Mouse (Mus musculus) G1E (cell line): ENCODE measurements around the gene Dcdc2a. TPM values are rescaled to one million over a fixed set of nuclear protein-coding genes. Genes with fewer than 3 reads are reported as not detected.
A peak's percentile ranks its signal among the peaks of the same experiment; 100 is the strongest.

ENCODE experiments used
- ATAC-seq: 2 replicates; pipeline ENCODE4 v1.8.0; 2016; ENCODE audit warnings: mild to moderate bottlenecking; ENCODE audit not compliant: insufficient number of reproducible peaks, poor library complexity, low FRiP score, severe bottlenecking; ENCODE audit errors: extremely low read depth
- DNase-seq: peaks from one replicate; pipeline ENCODE4 v3.0.0; 2012; ENCODE audit warnings: low spot score
- H3K27me3 ChIP-seq: 2 replicates; pipeline ENCODE4 v1.6.1; 2012; ENCODE audit warnings: mild to moderate bottlenecking, low read length, inconsistent platforms; ENCODE audit not compliant: insufficient read depth
- H3K36me3 ChIP-seq: replicated peaks from 2 replicates; pipeline ENCODE3; 2012; ENCODE audit warnings: mild to moderate bottlenecking, inconsistent platforms
- H3K4me1 ChIP-seq: 2 replicates; pipeline ENCODE4 v1.6.1; 2012; ENCODE audit warnings: low read depth, low read length, inconsistent platforms, mixed read lengths; ENCODE audit not compliant: insufficient read depth
- H3K4me3 ChIP-seq: 2 replicates; pipeline ENCODE4 v1.5.1; 2012; ENCODE audit warnings: low read depth, mild to moderate bottlenecking, inconsistent platforms, low read length, moderate library complexity, mixed read lengths
- H3K9me3 ChIP-seq: replicated peaks from 2 replicates; pipeline ENCODE4 v1.6.1; 2012; ENCODE audit warnings: inconsistent platforms
- CTCF ChIP-seq: IDR thresholded peaks from 2 replicates; pipeline ENCODE4 v1.5.1; 2012; ENCODE audit warnings: low read depth, low read length, inconsistent platforms, mixed read lengths
- GATA1 ChIP-seq: IDR thresholded peaks from 2 replicates; pipeline ENCODE4 v1.6.1; 2012; ENCODE audit warnings: borderline replicate concordance, low read length, inconsistent platforms, mixed read lengths
- GATA2 ChIP-seq: IDR thresholded peaks from 2 replicates; pipeline ENCODE4 v1.6.1; 2012; ENCODE audit warnings: low read depth, low read length, inconsistent platforms, borderline replicate concordance
- POLR2AphosphoS5 ChIP-seq: IDR thresholded peaks from 2 replicates; pipeline ENCODE4 v1.6.1; 2012; ENCODE audit warnings: low read depth, low read length, inconsistent platforms; ENCODE audit not compliant: insufficient replicate concordance
- TAL1 ChIP-seq: conservative IDR thresholded peaks from 2 replicates; pipeline ENCODE4 v1.6.1; 2012; ENCODE audit warnings: low read depth, low read length, inconsistent platforms, mixed read lengths
- polyA plus RNA-seq: library from polyadenylated mRNA; stranded (reverse); fragments of >175 nt; gene quantifications from 2 replicates; pipeline ENCODE4 v1.2.3, GENCODE M21; 2012
- total RNA-seq, 2 experiments: library from RNA; stranded (forward) in 1 of 2; stranded (reverse) in 1 of 2; fragments of 200-1000 nt in 1 of 2; fragments of >200 nt in 1 of 2; fragmentation: Nextera tagmentation in 1 of 2; gene quantifications; 2 replicates each; pipeline ENCODE4 v1.2.3; 2014 to 2017

Gene Dcdc2a
- total RNA-seq (2014; fragmentation: Nextera tagmentation) (not detected in 2 replicates), total RNA-seq (2017) (0.11 and 0.12 TPM in 2 replicates), polyA plus RNA-seq (not detected in 2 replicates)

DNA sequence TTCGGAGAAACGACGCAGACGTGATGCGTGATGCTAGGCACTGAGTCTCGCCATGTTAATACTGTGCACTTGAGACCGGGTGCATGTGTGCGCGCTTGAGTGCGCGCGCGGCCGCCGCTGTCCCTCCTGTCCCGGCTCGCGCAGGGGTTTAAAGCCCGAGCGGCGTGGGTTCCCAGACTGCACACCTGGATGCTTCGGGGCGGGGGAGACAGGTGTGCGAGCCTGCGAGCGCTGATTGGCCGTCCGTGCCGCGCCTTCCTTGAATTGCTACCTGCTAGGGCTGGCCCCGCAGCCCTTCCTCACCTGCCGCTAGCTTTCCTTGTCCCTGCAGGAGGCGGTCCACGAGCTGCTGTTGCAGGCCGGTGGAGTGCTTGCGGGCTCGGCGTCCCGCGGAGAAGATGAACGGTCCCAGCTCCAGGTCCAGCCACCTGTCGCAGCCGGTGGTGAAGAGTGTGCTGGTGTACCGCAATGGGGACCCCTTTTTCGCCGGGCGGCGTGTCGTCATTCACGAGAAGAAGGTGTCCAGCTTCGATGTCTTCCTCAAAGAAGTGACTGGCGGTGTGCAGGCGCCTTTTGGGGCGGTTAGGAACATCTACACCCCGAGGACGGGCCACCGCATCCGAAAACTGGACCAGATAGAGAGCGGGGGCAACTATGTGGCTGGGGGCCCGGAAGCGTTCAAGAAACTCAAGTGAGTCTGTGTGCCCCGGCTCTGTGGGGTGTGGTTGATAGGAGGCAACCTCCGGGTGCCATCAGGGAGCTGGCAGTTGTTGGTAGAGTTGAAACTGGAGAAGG, at the start of gene Dcdc2a:
TSS of gene Dcdc2a (plus strand) at position 132 of the 795 bp plus-strand sequence.
- no peak for DNase-seq
- H3K4me3 ChIP-seq: no peak within 1 kb of the TSS

DNA sequence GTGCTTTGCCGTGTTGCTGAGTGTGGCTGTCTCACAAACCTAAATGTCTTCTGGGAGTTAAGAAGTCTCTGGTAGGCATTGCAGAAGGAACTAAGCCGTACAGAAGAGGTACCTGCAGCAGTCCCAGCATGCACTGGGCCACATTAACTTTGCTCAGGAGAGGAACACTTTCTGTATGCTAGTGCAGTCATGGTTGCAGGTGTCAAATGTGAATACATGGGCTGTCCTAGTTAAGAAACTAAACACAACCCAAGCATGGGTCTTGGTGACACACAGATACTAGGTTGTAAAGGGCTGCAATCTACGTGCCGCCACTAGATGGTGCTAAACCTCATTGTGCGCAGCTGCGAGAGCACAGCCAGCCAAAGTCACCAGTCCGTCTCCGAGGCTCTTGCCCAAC, 48.7 kb upstream of the Dcdc2a start:
- peaks cover 5% of the 10 kb centered on the region for H3K9me3 ChIP-seq
- TF ChIP-seq TAL1 (no peak), POLR2AphosphoS5 (no peak), GATA1 (no peak), CTCF (no peak), GATA2 (no peak)
- no peaks in the 10 kb centered on the region for H3K4me1 ChIP-seq
- H3K4me3 ChIP-seq: no peak overlapping the region
- H3K36me3 ChIP-seq: peaks cover 41% of the 10 kb centered on the region
- DNase-seq (no peak), ATAC-seq (no peak)
- no peaks in the 10 kb centered on the region for H3K27me3 ChIP-seq

More for the DNA sequence above, at the start of gene Dcdc2a:
- no peaks in the 10 kb centered on the region for H3K9me3 ChIP-seq
- H3K27me3 ChIP-seq: no peaks in the 10 kb centered on the region
- H3K4me1 ChIP-seq: no peaks in the 10 kb centered on the region
- ATAC-seq: no peak
- TF ChIP-seq POLR2AphosphoS5: no peak
- no peaks in the 10 kb centered on the region for H3K36me3 ChIP-seq

DNA sequence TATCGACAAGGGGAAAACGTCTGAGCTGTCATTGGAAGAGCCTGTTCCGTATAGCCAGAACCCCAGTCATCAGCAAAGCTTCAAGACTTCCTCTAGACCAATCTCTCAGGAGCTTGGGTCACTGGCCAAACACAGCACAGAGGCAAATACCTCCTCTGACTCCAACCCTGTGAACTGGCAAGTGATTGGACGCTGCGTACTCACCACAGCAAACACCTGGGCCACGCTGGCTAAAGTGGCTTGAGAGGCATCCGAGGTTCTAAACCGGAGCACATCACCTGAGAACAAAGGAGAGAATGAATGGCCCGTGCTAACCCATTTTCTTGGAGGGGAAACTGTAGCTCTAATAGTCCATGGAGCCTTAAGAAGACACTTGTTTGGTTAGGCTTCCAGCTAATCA, 37.5 kb upstream of the Dcdc2a start:
- Histone ChIP-seq H3K27me3 (no peaks in the 10 kb centered on the region), H3K9me3 (no peaks in the 10 kb centered on the region), H3K36me3 (peaks cover 29% of the 10 kb centered on the region), H3K4me3 (peak overlapping the region; percentile 39; the same call in 1 of the 2 replicates), H3K4me1 (peaks cover 34% of the 10 kb centered on the region)
- TF ChIP-seq GATA1 (no peak), CTCF (no peak), GATA2 (no peak), TAL1 (no peak), POLR2AphosphoS5 (no peak)
- ATAC-seq (no peak), DNase-seq (no peak)

DNA sequence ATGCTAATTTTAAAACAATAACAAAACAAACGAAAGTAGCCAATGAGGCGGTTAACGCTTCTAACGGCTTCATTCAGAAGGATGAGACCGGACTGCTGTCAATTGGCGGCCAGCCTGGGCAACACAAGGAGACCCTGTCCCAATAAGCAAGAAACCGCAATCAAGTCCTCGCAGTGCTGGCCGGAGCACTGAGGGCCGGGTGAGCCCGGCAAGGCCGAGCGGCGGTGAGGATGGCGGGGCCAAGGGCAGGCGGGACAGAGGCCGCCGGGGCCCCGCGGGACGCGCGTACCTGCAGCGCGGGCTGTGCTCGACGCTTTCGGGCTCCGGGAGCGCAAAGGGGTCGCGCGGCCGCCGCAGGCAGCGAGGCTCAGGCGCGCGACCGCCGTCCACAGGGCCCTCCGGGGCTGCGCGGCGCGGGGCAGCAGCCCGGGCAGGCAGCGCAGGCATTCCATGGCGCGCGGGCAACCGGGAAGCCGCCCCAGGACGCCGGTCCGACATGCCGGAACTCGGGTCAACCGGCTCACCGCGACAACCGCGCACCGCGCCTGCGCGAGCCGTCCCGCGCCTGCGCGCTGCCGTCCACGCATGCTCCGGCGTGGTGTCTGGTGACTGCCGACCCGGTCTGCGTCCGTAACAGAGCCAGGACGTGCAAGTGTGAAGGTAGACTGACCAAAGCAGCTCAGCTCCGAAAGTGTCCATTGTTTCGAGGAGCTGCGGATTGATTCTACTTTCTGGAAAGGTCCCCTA, 35.8 kb upstream of the Dcdc2a start, which contains the start of gene Mrs2:
TSS of gene Mrs2 (minus strand) at position 587 of the 747 bp plus-strand sequence.
- TF ChIP-seq TAL1 (no peak), GATA2 (no peak), CTCF (no peak), POLR2AphosphoS5 (no peak), GATA1 (no peak)
- Histone ChIP-seq H3K4me3 (peak within 1 kb of the TSS; percentile 91), H3K9me3 (no peaks in the 10 kb centered on the region), H3K4me1 (peaks cover 34% of the 10 kb centered on the region), H3K27me3 (no peaks in the 10 kb centered on the region), H3K36me3 (peaks cover 29% of the 10 kb centered on the region)
- DNase-seq (peak; percentile 83), ATAC-seq (peak; percentile 68)

DNA sequence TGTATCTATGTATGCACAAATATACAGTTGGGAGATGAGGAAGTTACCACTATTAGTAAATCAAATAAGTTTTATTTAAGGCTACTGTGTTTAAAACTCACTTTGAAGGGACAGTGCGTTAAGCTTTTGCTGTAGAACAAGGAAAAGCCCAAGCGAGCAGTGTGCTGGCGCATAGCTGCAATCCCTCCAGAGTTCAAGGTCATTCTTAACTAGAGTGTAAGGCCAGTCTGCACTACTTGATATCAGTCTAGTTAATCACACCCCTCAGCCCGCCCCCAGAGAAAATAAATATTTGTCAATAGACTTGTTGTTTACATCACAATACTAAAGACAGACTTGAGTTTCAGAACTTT, 35.3 kb upstream of the Dcdc2a start:
- Histone ChIP-seq H3K36me3 (peaks cover 29% of the 10 kb centered on the region), H3K4me1 (peaks cover 34% of the 10 kb centered on the region), H3K27me3 (no peaks in the 10 kb centered on the region), H3K4me3 (peak overlapping the region; percentile 91), H3K9me3 (no peaks in the 10 kb centered on the region)
- TF ChIP-seq GATA2: no peak
- TF ChIP-seq GATA1: no peak
- no peak for TF ChIP-seq TAL1
- TF ChIP-seq POLR2AphosphoS5: no peak
- no peak for TF ChIP-seq CTCF
- ATAC-seq (no peak), DNase-seq (no peak)

DNA sequence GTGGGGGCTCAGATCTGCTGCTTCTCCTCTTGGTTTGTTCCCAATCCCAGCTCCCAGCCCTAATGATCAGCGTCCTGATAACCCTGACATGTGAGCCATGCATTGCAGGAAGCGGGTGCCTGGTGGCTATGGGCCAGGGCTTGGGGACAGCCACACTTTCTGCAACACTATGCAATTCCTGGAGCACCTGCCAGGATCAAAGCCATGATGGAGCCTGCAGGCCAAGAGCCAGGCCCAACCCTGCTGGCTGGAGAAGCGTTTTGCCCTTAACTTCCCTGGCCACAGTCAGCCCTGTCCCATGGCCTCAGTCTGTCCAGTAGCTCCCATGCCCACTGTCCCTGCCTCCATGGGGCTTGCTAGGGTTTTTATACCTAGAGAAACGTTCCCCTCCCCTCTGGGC, 33.4 kb upstream of the Dcdc2a start:
- H3K36me3 ChIP-seq: peaks cover 13% of the 10 kb centered on the region
- H3K9me3 ChIP-seq: no peaks in the 10 kb centered on the region
- no peak overlapping the region for H3K4me3 ChIP-seq
- DNase-seq: no peak
- no peak for TF ChIP-seq GATA2
- TF ChIP-seq GATA1: no peak
- no peak for TF ChIP-seq POLR2AphosphoS5
- no peak for TF ChIP-seq CTCF
- no peak for TF ChIP-seq TAL1
- H3K27me3 ChIP-seq: peaks cover 3% of the 10 kb centered on the region; the same call in 1 of the 2 replicates
- H3K4me1 ChIP-seq: peaks cover 27% of the 10 kb centered on the region
- no peak for ATAC-seq
